ENCODE assay signal across 13 mouse cellular contexts in the genomic region with DNA sequence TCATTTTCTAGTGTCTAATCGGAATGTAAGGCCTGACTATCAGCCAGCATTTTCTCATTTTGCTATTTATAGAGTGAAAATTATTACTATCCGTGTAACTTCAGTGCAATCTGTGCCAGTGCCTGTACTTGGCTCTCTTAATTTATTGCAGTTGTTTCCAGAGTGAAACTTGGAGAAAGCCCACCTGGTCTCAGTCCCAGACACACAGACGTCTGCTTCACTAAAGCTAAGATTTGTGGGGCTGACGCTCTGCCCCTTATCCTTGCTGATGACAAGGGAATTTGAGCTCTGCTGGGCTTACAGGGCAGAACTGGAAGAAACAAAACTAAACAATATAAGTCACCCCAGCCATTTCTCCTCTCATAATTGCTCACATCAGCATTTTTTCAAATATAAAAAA. TPM values are rescaled to one million over a fixed set of nuclear protein-coding genes. Genes with fewer than 3 reads are reported as not detected.
DNase-seq lines count a peak whose midpoint lies in the region; ATAC-seq and TF ChIP-seq lines count a peak whose summit lies in the region.
"Had no signal": no experiment of that assay in that cellular context is flagged by ENCODE, and none has a peak within 500 bp of the region (broad histone marks: within the 10 kb centered on the region; RNA-seq: fewer than 3 reads in every experiment).

No protein-coding gene starts in this region.

- no peaks in the 10 kb centered on the region for H3K27me3 ChIP-seq in kidney, adult 2 months (replicated peaks; ENCODE audit: control insufficient read depth, insufficient read depth, low read length)
- H3K27me3 ChIP-seq in embryonic facial prominence, embryonic 14.5 days (replicated peaks; ENCODE audit: control insufficient read depth, insufficient read depth, low read length) = no peaks in the 10 kb centered on the region
- H3K27me3 ChIP-seq in heart, embryonic 13.5 days (replicated peaks) = no peaks in the 10 kb centered on the region
- peaks cover 3% of the 10 kb centered on the region; the same call in 1 of the 2 replicates for H3K27me3 ChIP-seq in lung, embryonic 16.5 days (ENCODE audit: control insufficient read depth, insufficient read depth, low read depth, low read length)
- H3K27me3 ChIP-seq: embryonic facial prominence, embryonic 12.5 days; hindbrain, embryonic 15.5 days had no signal

- peak; percentile 18 for DNase-seq in kidney, adult 2 months
- no peak for DNase-seq in kidney, postnatal 25 days
- DNase-seq in embryonic facial prominence, embryonic 14.5 days (ENCODE audit: low spot score) = peak; percentile 69
- DNase-seq in Muller cell, postnatal 12 days (ENCODE audit: inconsistent ontology term) = no peak
- no peak for DNase-seq in cerebellum, postnatal 14 days
- DNase-seq: liver, postnatal 0 days; thymus, adult 2 months had no signal

- no peak for TF ChIP-seq CTCF in kidney, adult 2 months (conservative IDR thresholded peaks at IDR 0.05; ENCODE audit: insufficient read depth, insufficient read length, low read depth, low read length)

- no peak overlapping the region for H3K27ac ChIP-seq in kidney, adult 2 months (ENCODE audit: insufficient read depth, low read depth, low read length)
- no peak overlapping the region for H3K27ac ChIP-seq in embryonic facial prominence, embryonic 14.5 days (replicated peaks; ENCODE audit: low read depth, low read length)
- no peak overlapping the region for H3K27ac ChIP-seq in heart, embryonic 13.5 days (replicated peaks)
- no peak overlapping the region for H3K27ac ChIP-seq in lung, embryonic 16.5 days (ENCODE audit: low read length)
- H3K27ac ChIP-seq: embryonic facial prominence, embryonic 12.5 days; hindbrain, embryonic 15.5 days had no signal

- H3K4me1 ChIP-seq in kidney, adult 2 months (ENCODE audit: control insufficient read depth, insufficient read depth, low read length) = no peaks in the 10 kb centered on the region
- no peaks in the 10 kb centered on the region for H3K4me1 ChIP-seq in embryonic facial prominence, embryonic 14.5 days (ENCODE audit: control insufficient read depth, insufficient read depth, low read length)
- peaks cover 14% of the 10 kb centered on the region for H3K4me1 ChIP-seq in heart, embryonic 13.5 days
- 0 out of 2 replicates have a peak, but pooled peaks cover 4% of the 10 kb centered on the region for H3K4me1 ChIP-seq in lung, embryonic 16.5 days (replicated peaks; ENCODE audit: control insufficient read depth, insufficient read depth, low read length)
- H3K4me1 ChIP-seq: hindbrain, embryonic 15.5 days had no signal

- H3K4me2 ChIP-seq in embryonic facial prominence, embryonic 14.5 days (ENCODE audit: low read depth, low read length) = no peak overlapping the region
- no peak overlapping the region for H3K4me2 ChIP-seq in heart, embryonic 13.5 days
- H3K4me2 ChIP-seq in lung, embryonic 16.5 days (ENCODE audit: low read depth, low read length) = no peak overlapping the region
- H3K4me2 ChIP-seq: embryonic facial prominence, embryonic 12.5 days; hindbrain, embryonic 15.5 days had no signal

- 56% methylated on average over 4 of the region's 4 CpGs for WGBS in kidney, adult 2 months
- WGBS in embryonic facial prominence, embryonic 14.5 days = 30% methylated on average over 4 of the region's 4 CpGs
- WGBS in heart, embryonic 13.5 days = 38% methylated on average over 4 of the region's 4 CpGs
- WGBS in lung, embryonic 16.5 days = 35% methylated on average over 4 of the region's 4 CpGs

- no peak overlapping the region for H3K4me3 ChIP-seq in kidney, adult 2 months (ENCODE audit: insufficient read depth, low read depth, low read length)
- H3K4me3 ChIP-seq in embryonic facial prominence, embryonic 14.5 days (ENCODE audit: low read depth, low read length) = no peak overlapping the region
- H3K4me3 ChIP-seq in heart, embryonic 13.5 days = no peak overlapping the region
- H3K4me3 ChIP-seq in lung, embryonic 16.5 days (ENCODE audit: low read length) = no peak overlapping the region
- H3K4me3 ChIP-seq: embryonic facial prominence, embryonic 12.5 days; hindbrain, embryonic 15.5 days had no signal

- H3K36me3 ChIP-seq in kidney, adult 2 months (ENCODE audit: control insufficient read depth, insufficient read depth, low read length) = no peaks in the 10 kb centered on the region
- no peaks in the 10 kb centered on the region for H3K36me3 ChIP-seq in embryonic facial prominence, embryonic 14.5 days (ENCODE audit: control insufficient read depth, insufficient read depth, low read length)
- H3K36me3 ChIP-seq in heart, embryonic 13.5 days = no peaks in the 10 kb centered on the region
- H3K36me3 ChIP-seq in lung, embryonic 16.5 days (ENCODE audit: control insufficient read depth, insufficient read depth, low read length) = no peaks in the 10 kb centered on the region
- H3K36me3 ChIP-seq: embryonic facial prominence, embryonic 12.5 days; hindbrain, embryonic 15.5 days had no signal

- no peak for ATAC-seq in embryonic facial prominence, embryonic 14.5 days (ENCODE audit: low read depth)
- peak; percentile 42; the same call in 1 of the 2 replicates for ATAC-seq in heart, embryonic 13.5 days (ENCODE audit: extremely low read depth, insufficient number of reproducible peaks, low FRiP score, low TSS enrichment)
- peak; percentile 82 for ATAC-seq in lung, embryonic 16.5 days (ENCODE audit: low read depth)
- ATAC-seq in CD4-positive, CD25-positive, alpha-beta regulatory T cell, adult 4 months = no peak
- ATAC-seq: activated CD4-positive, CD25-positive, alpha-beta regulatory T cell, adult 4 months; liver, postnatal 0 days had no signal

- no peak overlapping the region for H3K9ac ChIP-seq in embryonic facial prominence, embryonic 14.5 days (ENCODE audit: low read depth, low read length)
- no peak overlapping the region for H3K9ac ChIP-seq in heart, embryonic 13.5 days
- H3K9ac ChIP-seq in lung, embryonic 16.5 days (ENCODE audit: low read length) = no peak overlapping the region
- H3K9ac ChIP-seq: embryonic facial prominence, embryonic 12.5 days; hindbrain, embryonic 15.5 days; liver, postnatal 0 days had no signal

- no peak for TF ChIP-seq POLR2A in kidney, adult 2 months (IDR thresholded peaks at IDR 0.05; ENCODE audit: low read depth, low read length)

- H3K9me3 ChIP-seq in embryonic facial prominence, embryonic 14.5 days (ENCODE audit: control insufficient read depth, low read length) = no peaks in the 10 kb centered on the region
- H3K9me3 ChIP-seq in heart, embryonic 13.5 days = no peaks in the 10 kb centered on the region
- no peaks in the 10 kb centered on the region for H3K9me3 ChIP-seq in lung, embryonic 16.5 days (ENCODE audit: control insufficient read depth, low read length)
- H3K9me3 ChIP-seq: embryonic facial prominence, embryonic 12.5 days; hindbrain, embryonic 15.5 days had no signal

RNA-seq across cellular contexts. Expression of gene Rnd3, which starts 47.7 kb away (rescaled TPM):
- polyA plus RNA-seq in kidney, adult 2 months (2012; rRNA removed) = 1.8 and 3.5 TPM in 2 replicates
- 99.7 and 116 TPM in 2 replicates for polyA plus RNA-seq in embryonic facial prominence, embryonic 14.5 days (2014; fragmentation: Nextera tagmentation; extraction: Ambion mirVana)
- polyA plus RNA-seq in heart, embryonic 13.5 days (2015; fragmentation: Nextera tagmentation; extraction: Ambion mirVana) = 27.3 and 28.4 TPM in 2 replicates
- 62.2 and 68.6 TPM in 2 replicates for polyA plus RNA-seq in lung, embryonic 16.5 days (2015; fragmentation: Nextera tagmentation; extraction: Ambion mirVana)
- under 1 TPM; 0.28 to 0.63 TPM for polyA plus RNA-seq in CD4-positive, CD25-positive, alpha-beta regulatory T cell, adult 4 months (2017; shearing (Covaris generic))

Comparison
In these comparisons a context has a peak if more than half of its experiments do, and no peak if none do; other contexts are left out.
1. DNase-seq: peak in kidney, adult 2 months (single experiment) and embryonic facial prominence, embryonic 14.5 days (single experiment); none in kidney, postnatal 25 days (0 of 2), Muller cell, postnatal 12 days (single experiment) and cerebellum, postnatal 14 days (0 of 2).
2. ATAC-seq: peak in heart, embryonic 13.5 days (single experiment) and lung, embryonic 16.5 days (single experiment); none in embryonic facial prominence, embryonic 14.5 days (single experiment) and CD4-positive, CD25-positive, alpha-beta regulatory T cell, adult 4 months (single experiment).